Mouse (Mus musculus): Measurements from ENCODE around the gene Cdh11.

- TF ChIP-seq CTCF (conservative IDR thresholded peaks at IDR 0.05; ENCODE audit: low read length) (no peak), NANOG (IDR thresholded peaks at IDR 0.05; ENCODE audit: borderline replicate concordance, low read length) (no peak), POU5F1 (IDR thresholded peaks at IDR 0.05; ENCODE audit: borderline replicate concordance, low read length) (no peak)
Observed at GRCm38 (mm10) chr8:102740963-102741362, 44.5 kb downstream of the Cdh11 start.
